10 mouse cellular contexts compared by ENCODE assay signal in the genomic region with DNA sequence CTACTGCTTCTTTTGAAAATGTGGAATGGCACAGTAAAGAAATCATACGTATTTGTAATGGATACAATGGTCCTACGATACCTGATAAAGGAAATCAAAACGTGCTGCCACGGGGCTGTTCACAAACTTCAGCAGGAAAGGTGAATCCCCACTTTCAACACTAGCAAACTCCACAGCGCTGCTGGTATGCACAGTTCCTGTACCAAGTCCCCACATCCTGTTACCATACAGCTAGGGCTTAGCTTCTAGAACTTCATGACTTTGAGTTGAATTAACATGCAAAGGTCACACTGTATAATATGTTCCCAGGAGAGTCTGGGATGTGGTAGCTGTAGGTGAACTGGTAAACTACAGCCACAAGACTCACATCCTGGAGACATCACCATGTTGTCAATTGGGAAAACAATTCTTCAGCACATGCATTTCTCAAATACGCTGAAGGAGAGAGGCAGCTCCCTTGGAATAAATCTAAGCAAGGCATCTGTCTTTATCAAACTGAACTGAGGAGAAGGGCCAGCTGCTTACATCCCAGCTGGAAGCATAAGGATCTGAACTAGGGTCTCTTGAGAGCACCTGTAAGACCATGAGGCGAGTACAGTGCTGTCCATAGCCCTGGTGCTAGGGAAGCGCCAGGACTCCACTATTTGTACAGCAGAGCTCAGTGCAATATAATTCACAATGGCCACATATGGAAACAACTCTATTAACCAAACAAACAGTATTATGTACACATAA.
DNase-seq lines count a peak whose midpoint lies in the region; ATAC-seq and TF ChIP-seq lines count a peak whose summit lies in the region.
"Had no signal": no experiment of that assay in that cellular context is flagged by ENCODE, and none has a peak within 500 bp of the region (broad histone marks: within the 10 kb centered on the region; RNA-seq: fewer than 3 reads in every experiment).

No protein-coding gene starts in this region.

- ATAC-seq in lung, embryonic 16.5 days (ENCODE audit: low read depth), result no peak
- peak; percentile 33 to 52; a peak in 3 of 4 replicates for ATAC-seq in hematopoietic stem cell, adult 5-6 weeks (replicated peaks in 1 of 2; ENCODE audit: insufficient read depth in 1 of 2, low FRiP score in 2 of 2, low TSS enrichment in 1 of 2, low read depth in 1 of 2, poor library complexity in 2 of 2, severe bottlenecking in 2 of 2)
- ATAC-seq in stomach, postnatal 0 days (ENCODE audit: low FRiP score, low TSS enrichment), result no peak
- ATAC-seq: forebrain, embryonic 16.5 days had no signal

- H3K36me3 ChIP-seq in heart, embryonic 10.5 days, result peaks cover 3% of the 10 kb centered on the region; the same call in 1 of the 2 replicates
- no peaks in the 10 kb centered on the region for H3K36me3 ChIP-seq in lung, embryonic 16.5 days (ENCODE audit: control insufficient read depth, insufficient read depth, low read length)
- H3K36me3 ChIP-seq in stomach, postnatal 0 days (ENCODE audit: control insufficient read depth, insufficient read depth, low read length), result no peaks in the 10 kb centered on the region; the same call in 1 of the 2 replicates

- no peaks in the 10 kb centered on the region for H3K27me3 ChIP-seq in heart, embryonic 10.5 days (ENCODE audit: insufficient read depth, poor library complexity, severe bottlenecking)
- no peaks in the 10 kb centered on the region for H3K27me3 ChIP-seq in lung, embryonic 16.5 days (ENCODE audit: control insufficient read depth, insufficient read depth, low read depth, low read length)
- H3K27me3 ChIP-seq in stomach, postnatal 0 days (ENCODE audit: control insufficient read depth, insufficient read depth, low read length), result no peaks in the 10 kb centered on the region

- H3K9ac ChIP-seq in lung, embryonic 16.5 days (ENCODE audit: low read length), result no peak overlapping the region
- H3K9ac ChIP-seq in stomach, postnatal 0 days (ENCODE audit: low read length), result no peak overlapping the region

- WGBS in heart, embryonic 10.5 days, result 89% methylated on average over 8 of the region's 8 CpGs
- 71% methylated on average over 8 of the region's 8 CpGs for WGBS in lung, embryonic 16.5 days
- 72% methylated on average over 8 of the region's 8 CpGs for WGBS in stomach, postnatal 0 days

- TF ChIP-seq CTCF in stomach, postnatal 0 days (IDR thresholded peaks at IDR 0.05; ENCODE audit: low read depth), result no peak

- no peaks in the 10 kb centered on the region for H3K9me3 ChIP-seq in heart, embryonic 10.5 days
- no peaks in the 10 kb centered on the region for H3K9me3 ChIP-seq in lung, embryonic 16.5 days (ENCODE audit: control insufficient read depth, low read length)
- no peaks in the 10 kb centered on the region for H3K9me3 ChIP-seq in stomach, postnatal 0 days (ENCODE audit: control insufficient read depth, low read length)

- no peak for DNase-seq in heart, embryonic 10.5 days (ENCODE audit: low spot score)
- no peak for DNase-seq in heart, postnatal 14 days
- no peak for DNase-seq in lung, postnatal 10 days
- no peak for DNase-seq in stomach, postnatal 0 days (ENCODE audit: low spot score)
- no peak for DNase-seq in gastrocnemius, postnatal 36 days
- no peak for DNase-seq in urinary bladder, adult 18-20 months (ENCODE audit: low spot score in 2 of 2)
- DNase-seq: right cerebral cortex, postnatal 25 days had no signal

- peaks cover 53% of the 10 kb centered on the region for H3K4me1 ChIP-seq in heart, embryonic 10.5 days
- H3K4me1 ChIP-seq in lung, embryonic 16.5 days (replicated peaks; ENCODE audit: control insufficient read depth, insufficient read depth, low read length), result peaks cover 53% of the 10 kb centered on the region
- peaks cover 17% of the 10 kb centered on the region for H3K4me1 ChIP-seq in stomach, postnatal 0 days (replicated peaks; ENCODE audit: control insufficient read depth, insufficient read depth)

- no peak overlapping the region for H3K4me3 ChIP-seq in heart, embryonic 10.5 days
- H3K4me3 ChIP-seq in lung, embryonic 16.5 days (ENCODE audit: low read length), result no peak overlapping the region; the same call in 1 of the 2 replicates
- H3K4me3 ChIP-seq in stomach, postnatal 0 days (ENCODE audit: low read depth, low read length), result no peak overlapping the region

- no peak for TF ChIP-seq EP300 in stomach, postnatal 0 days (optimal IDR thresholded peaks at IDR 0.05)

- 0 out of 2 replicates have a peak overlapping the region, but pooled peaks have one; percentile 49 for H3K27ac ChIP-seq in heart, embryonic 10.5 days
- H3K27ac ChIP-seq in lung, embryonic 16.5 days (ENCODE audit: low read length), result peak overlapping the region; percentile 79
- peak overlapping the region; percentile 71 for H3K27ac ChIP-seq in stomach, postnatal 0 days (replicated peaks)

- H3K4me2 ChIP-seq in lung, embryonic 16.5 days (ENCODE audit: low read depth, low read length), result peak overlapping the region; percentile 46
- H3K4me2 ChIP-seq in stomach, postnatal 0 days (replicated peaks; ENCODE audit: low read depth), result peak overlapping the region; percentile 15; the same call in 1 of the 2 replicates

- intact Hi-C loops in heart, postnatal 14 days (cut with DNase I), result no loop called here
- intact Hi-C loops in gastrocnemius, postnatal 36 days (cut with DNase I), result no loop called here

Comparison
In these comparisons a context has a peak if more than half of its experiments do, and no peak if none do; other contexts are left out.
1. ATAC-seq: peak in hematopoietic stem cell, adult 5-6 weeks (2 of 2); none in lung, embryonic 16.5 days (single experiment) and stomach, postnatal 0 days (single experiment).
2. Peak in every context shown above with its lines, with median percentiles within 50 percentile points of each other: H3K27ac ChIP-seq.